Mouse (Mus musculus): ENCODE measurements at regions not wholly inside any gene's neighbourhood (a gene's known extent, or its start where the extent isn't known, plus 50 kb on each side); places are given as distances from the start of the nearest gene placed in this dataset.

DNA sequence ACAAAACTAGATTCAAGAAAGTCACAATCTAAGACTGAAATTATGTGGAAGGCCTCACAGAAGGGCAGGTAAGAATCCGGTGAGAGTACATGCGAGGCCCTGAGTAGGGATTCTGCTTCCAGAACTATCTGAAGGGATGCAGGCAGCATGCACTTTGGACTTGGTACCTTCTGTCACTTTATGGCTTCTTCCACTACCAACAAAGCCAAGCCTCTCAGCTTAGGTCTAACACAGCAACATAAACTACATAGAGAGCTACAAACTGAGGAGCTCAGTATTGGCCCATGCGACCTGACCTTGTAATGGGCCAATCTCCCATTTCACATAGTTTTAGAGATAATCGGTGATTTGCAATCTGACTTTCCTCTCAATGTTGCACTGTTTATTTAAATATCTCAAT is 184.8 kb downstream of the Ins1 start:
- Histone ChIP-seq H3K4me1 (ENCODE audit: insufficient read depth, low read length) (no peaks in the 10 kb centered on the region), H3K9me3 (ENCODE audit: low read length) (no peaks in the 10 kb centered on the region), H3K4me2 (ENCODE audit: low read depth, low read length) (no peak overlapping the region), H3K27me3 (ENCODE audit: insufficient read depth, low read length) (no peaks in the 10 kb centered on the region), H3K4me3 (ENCODE audit: low read length) (no peak overlapping the region), H3K36me3 (ENCODE audit: insufficient read depth, low read length) (no peaks in the 10 kb centered on the region), H3K9ac (replicated peaks; ENCODE audit: low read length) (no peak overlapping the region), H3K27ac (no peak overlapping the region)
- no peak for TF ChIP-seq CTCF (IDR thresholded peaks at IDR 0.05; ENCODE audit: low read depth)
- 94% methylated on average over 4 of the region's 4 CpGs for WGBS
- no peak for DNase-seq (ENCODE audit: low spot score)
- ATAC-seq = no peak

DNA sequence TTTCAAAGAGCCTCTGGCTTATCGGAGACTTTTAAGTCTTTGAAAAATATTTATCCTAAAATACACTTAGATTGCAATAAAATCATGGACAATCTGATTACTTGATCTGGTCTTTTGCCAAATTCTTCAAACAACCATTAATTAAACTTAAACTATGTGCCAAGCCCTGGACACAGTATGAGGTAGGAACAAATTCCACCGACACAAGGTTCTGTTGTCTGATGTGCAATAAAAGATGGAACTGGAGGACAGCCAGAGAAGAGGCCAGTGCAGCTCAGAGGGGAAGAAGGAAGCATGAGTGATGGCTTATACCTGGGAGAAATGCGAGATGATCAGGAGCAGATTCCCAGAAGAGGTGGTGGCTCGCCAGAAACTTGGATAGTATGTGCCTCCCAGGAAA is 185.3 kb downstream of the Ins1 start:
- H3K4me1 ChIP-seq (ENCODE audit: insufficient read depth, low read length) = no peaks in the 10 kb centered on the region
- no peaks in the 10 kb centered on the region for H3K9me3 ChIP-seq (ENCODE audit: low read length)
- 55% methylated on average over 4 of the region's 4 CpGs for WGBS
- DNase-seq (ENCODE audit: low spot score) = no peak
- H3K4me3 ChIP-seq (ENCODE audit: low read length) = no peak overlapping the region
- no peak for ATAC-seq
- no peaks in the 10 kb centered on the region for H3K36me3 ChIP-seq (ENCODE audit: insufficient read depth, low read length)
- TF ChIP-seq CTCF (IDR thresholded peaks at IDR 0.05; ENCODE audit: low read depth) = no peak
- no peak overlapping the region for H3K27ac ChIP-seq
- H3K9ac ChIP-seq (replicated peaks; ENCODE audit: low read length) = no peak overlapping the region
- H3K27me3 ChIP-seq (ENCODE audit: insufficient read depth, low read length) = no peaks in the 10 kb centered on the region
- no peak overlapping the region for H3K4me2 ChIP-seq (ENCODE audit: low read depth, low read length)
